Comparison of ENCODE assay signal across 9 mouse cellular contexts in genomic region chr2:18677631-18678471, GRCm38 (mm10). TPM values are rescaled to one million over a fixed set of nuclear protein-coding genes. Genes with fewer than 3 reads are reported as not detected.
DNase-seq lines count a peak whose midpoint lies in the region; ATAC-seq and TF ChIP-seq lines count a peak whose summit lies in the region.
"Had no signal": no experiment of that assay in that cellular context is flagged by ENCODE, and none has a peak within 500 bp of the region (broad histone marks: within the 10 kb centered on the region; RNA-seq: fewer than 3 reads in every experiment).

No protein-coding gene starts in this region.

- H3K4me3 ChIP-seq in kidney, adult 2 months (ENCODE audit: insufficient read depth, low read depth, low read length), result peak overlapping the region; percentile 85
- H3K4me3 ChIP-seq in liver, embryonic 15.5 days (replicated peaks), result peak overlapping the region; percentile 67

- H3K9me3 ChIP-seq in liver, embryonic 15.5 days (replicated peaks), result no peaks in the 10 kb centered on the region

- H3K36me3 ChIP-seq in kidney, adult 2 months (ENCODE audit: control insufficient read depth, insufficient read depth, low read length), result no peaks in the 10 kb centered on the region; the same call in none of the 2 replicates
- H3K36me3 ChIP-seq in liver, embryonic 15.5 days (replicated peaks), result no peaks in the 10 kb centered on the region

- peak; percentile 51 for DNase-seq in CD4-positive helper T cell, adult 2 months (ENCODE audit: low read depth, low spot score)
- peak; percentile 39 for DNase-seq in T-cell, adult 2 months (ENCODE audit: low spot score)
- DNase-seq in heart, adult 9 months (ENCODE audit: low spot score in 2 of 2), result peak; percentile 34 to 40
- DNase-seq in kidney, adult 2 months, result peak; percentile 59
- DNase-seq in retina, embryonic 14.5 days (ENCODE audit: low spot score), result peak; percentile 58
- peak; percentile 63 for DNase-seq in yolk sac, embryonic 10.5 days (ENCODE audit: low spot score)

- peak overlapping the region; percentile 86 for H3K4me2 ChIP-seq in liver, embryonic 15.5 days

- TF ChIP-seq POLR2A in kidney, adult 2 months (IDR thresholded peaks at IDR 0.05; ENCODE audit: low read depth, low read length), result no peak

- 16% methylated on average over 55 of the region's 55 CpGs for WGBS in kidney, adult 2 months
- under 1% methylated on average over 54 of the region's 55 CpGs for WGBS in liver, embryonic 15.5 days (ENCODE audit: insufficient replicate concordance)

- no peaks in the 10 kb centered on the region; the same call in 1 of the 2 replicates for H3K4me1 ChIP-seq in kidney, adult 2 months (ENCODE audit: control insufficient read depth, insufficient read depth, low read length)
- H3K4me1 ChIP-seq in liver, embryonic 15.5 days (replicated peaks), result peaks cover 42% of the 10 kb centered on the region

- peak overlapping the region; percentile 62 for H3K9ac ChIP-seq in liver, embryonic 15.5 days

- ATAC-seq in common myeloid progenitor, adult 5-6 weeks (replicated peaks; ENCODE audit: low read depth, poor library complexity, severe bottlenecking), result peak; percentile 30; the same call in 1 of the 2 replicates
- no peak for ATAC-seq in liver, embryonic 15.5 days (ENCODE audit: insufficient read depth)

- no peak for TF ChIP-seq CTCF in kidney, adult 2 months (conservative IDR thresholded peaks at IDR 0.05; ENCODE audit: insufficient read depth, insufficient read length, low read depth, low read length)

- peaks cover 1% of the 10 kb centered on the region; the same call in 1 of the 2 replicates for H3K27me3 ChIP-seq in kidney, adult 2 months (replicated peaks; ENCODE audit: control insufficient read depth, insufficient read depth, low read length)
- H3K27me3 ChIP-seq in liver, embryonic 15.5 days, result peaks cover 70% of the 10 kb centered on the region

- H3K27ac ChIP-seq in kidney, adult 2 months (ENCODE audit: insufficient read depth, low read depth, low read length), result no peak overlapping the region
- H3K27ac ChIP-seq in liver, embryonic 15.5 days (replicated peaks), result no peak overlapping the region

RNA-seq across cellular contexts. Expression of gene Bmi1, which starts 1.0 kb away (rescaled TPM):
- total RNA-seq in common myeloid progenitor, adult 5-6 weeks (2017), result 52.6 and 53.6 TPM in 2 replicates
- polyA plus RNA-seq in kidney, adult 2 months (2012; rRNA removed), result 16.1 and 17.4 TPM in 2 replicates
- polyA plus RNA-seq in liver, embryonic 15.5 days (2015; fragmentation: Nextera tagmentation; extraction: Ambion mirVana), result 4.1 and 4.2 TPM in 2 replicates

RNA-seq across cellular contexts. Expression of gene Commd3, which starts 5.7 kb away (rescaled TPM):
- total RNA-seq in common myeloid progenitor, adult 5-6 weeks (2017), result 204 and 213 TPM in 2 replicates
- polyA plus RNA-seq in kidney, adult 2 months (2012; rRNA removed), result 68.1 and 83.2 TPM in 2 replicates
- 76.8 and 85.1 TPM in 2 replicates for polyA plus RNA-seq in liver, embryonic 15.5 days (2015; fragmentation: Nextera tagmentation; extraction: Ambion mirVana)

RNA-seq across cellular contexts. Expression of gene Spag6, which starts 16.0 kb away (rescaled TPM):
- not detected in 2 replicates for total RNA-seq in common myeloid progenitor, adult 5-6 weeks (2017)
- 0.14 and 0.27 TPM in 2 replicates for polyA plus RNA-seq in kidney, adult 2 months (2012; rRNA removed)
- polyA plus RNA-seq in liver, embryonic 15.5 days (2015; fragmentation: Nextera tagmentation; extraction: Ambion mirVana), result not detected in 2 replicates
- total RNA-seq: hematopoietic stem cell, adult 5-6 weeks had no signal
